Mouse (Mus musculus): ENCODE results near the gene Far1.

Far1 gene

DNA sequence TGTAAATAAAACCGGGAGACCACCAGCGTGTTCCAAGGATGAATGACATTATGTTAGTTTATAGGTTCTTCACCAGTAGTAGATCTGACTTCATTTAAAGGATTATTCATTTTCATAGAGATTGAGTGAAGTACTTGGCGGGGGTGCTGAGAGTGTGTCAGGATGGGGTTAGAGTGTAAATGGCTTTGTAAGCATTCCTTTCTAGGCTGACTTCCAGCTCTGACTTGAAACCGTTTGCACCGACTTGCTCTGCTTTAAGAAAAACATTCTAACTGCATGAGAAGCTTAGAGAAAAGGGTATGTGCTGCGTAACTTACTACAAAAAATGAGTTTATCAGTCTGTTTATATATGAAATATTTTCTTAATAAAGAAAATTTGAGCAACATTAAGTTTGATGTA, 57.5 kb downstream of the Far1 start:
- DNase-seq (ENCODE audit: low spot score in 2 of 2), result no peak

DNA sequence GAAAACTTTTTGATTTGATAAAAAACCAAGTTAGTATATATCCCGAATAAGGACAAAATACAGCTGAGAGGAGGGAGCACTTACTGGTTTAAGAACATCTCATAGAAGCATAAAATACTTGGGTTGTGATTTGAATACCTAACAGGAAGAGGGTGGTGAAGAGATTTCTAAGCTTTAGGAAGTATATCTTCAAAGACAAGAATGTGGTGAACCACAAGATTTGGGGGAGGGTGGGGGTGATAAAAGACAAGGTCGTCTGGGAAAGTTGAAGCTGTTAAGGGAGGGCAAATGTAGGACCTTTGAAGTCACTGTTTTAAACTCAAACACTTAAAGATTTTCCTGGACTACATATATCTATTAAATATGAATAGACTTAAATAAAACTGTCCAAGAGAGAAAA, 59.1 kb downstream of the Far1 start:
- no peak for DNase-seq (ENCODE audit: low spot score in 2 of 2)

DNA sequence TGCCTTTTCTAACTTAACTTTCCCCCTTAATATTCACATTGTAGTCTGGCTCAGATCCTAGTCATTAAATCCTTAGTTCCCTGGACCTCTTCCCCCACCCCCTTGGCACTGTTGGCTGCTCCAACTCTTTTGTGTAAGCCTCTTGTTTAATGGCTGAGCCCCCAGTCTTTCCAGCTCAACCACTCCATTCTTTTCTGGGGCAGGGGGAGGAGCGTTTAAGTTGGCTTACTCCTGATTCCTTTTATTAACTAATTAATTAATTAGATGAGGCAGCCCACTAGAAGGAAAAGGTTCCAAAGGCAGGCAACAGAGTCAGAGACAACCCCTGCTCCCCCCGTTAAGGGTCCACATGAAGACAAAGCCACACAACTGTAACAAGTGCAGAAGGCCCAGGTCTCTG, 68.5 kb downstream of the Far1 start:
- no peak for DNase-seq (ENCODE audit: low spot score in 2 of 2)

DNA sequence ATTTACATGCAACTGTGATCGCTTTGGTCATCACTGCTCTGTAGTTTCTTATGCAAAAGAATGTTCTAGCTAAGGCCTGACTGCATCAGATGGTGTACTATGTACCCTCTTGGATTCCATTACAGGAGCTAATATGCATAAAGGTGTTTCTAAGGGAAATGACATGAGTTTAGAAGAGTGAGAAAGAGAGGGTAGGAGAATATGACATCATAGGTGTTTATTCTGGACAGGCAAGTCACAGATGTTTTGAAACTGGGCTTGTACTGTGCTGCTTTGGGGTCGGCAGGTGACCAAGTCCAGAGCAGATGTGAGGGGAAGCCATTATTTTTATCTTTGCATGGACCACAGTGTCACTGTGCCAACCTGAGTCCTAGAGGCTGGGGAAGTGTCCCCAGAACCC, 75.6 kb downstream of the Far1 start:
- no peak for DNase-seq (ENCODE audit: low spot score in 2 of 2)

DNA sequence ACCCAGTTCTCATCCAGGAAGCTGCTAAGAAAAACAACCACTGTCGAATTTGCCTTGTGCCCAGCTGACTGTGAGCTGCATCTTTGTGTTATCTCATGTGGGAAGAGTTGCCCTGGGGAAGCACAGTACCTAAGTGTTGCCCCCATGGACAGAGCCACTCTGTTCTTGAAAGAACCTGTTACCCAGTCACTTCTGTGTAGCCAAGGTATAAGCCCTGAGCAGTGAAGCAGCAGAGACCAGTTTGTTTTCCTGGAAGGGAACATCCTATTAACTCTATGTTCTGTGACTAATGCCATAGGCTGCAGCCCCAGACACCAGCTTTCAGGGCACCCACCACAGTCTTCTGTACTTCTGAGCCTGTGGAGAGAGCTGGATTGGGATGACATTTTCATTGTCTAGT, 76.7 kb downstream of the Far1 start:
- no peak for DNase-seq (ENCODE audit: low spot score in 2 of 2)

DNA sequence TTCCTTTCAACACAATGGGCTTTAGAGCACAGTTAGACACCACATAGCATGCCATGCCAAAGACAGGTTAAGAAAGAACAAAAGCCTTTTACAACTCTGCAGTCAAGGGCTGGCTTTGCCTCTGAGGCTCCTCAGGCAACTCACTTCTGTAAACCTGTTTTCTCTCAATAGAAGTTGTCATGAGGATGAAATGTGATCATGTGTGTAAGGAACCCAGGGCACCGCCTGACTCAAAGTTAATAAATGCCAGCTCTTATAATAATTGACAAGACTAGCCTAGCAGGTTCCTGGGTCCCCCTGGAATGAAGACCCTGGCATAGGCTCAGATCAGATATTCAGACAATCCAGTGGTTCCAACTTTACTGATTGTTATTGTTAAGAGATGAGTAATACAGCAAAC, 77.5 kb downstream of the Far1 start:
- no peak for DNase-seq (ENCODE audit: low spot score in 2 of 2)

DNA sequence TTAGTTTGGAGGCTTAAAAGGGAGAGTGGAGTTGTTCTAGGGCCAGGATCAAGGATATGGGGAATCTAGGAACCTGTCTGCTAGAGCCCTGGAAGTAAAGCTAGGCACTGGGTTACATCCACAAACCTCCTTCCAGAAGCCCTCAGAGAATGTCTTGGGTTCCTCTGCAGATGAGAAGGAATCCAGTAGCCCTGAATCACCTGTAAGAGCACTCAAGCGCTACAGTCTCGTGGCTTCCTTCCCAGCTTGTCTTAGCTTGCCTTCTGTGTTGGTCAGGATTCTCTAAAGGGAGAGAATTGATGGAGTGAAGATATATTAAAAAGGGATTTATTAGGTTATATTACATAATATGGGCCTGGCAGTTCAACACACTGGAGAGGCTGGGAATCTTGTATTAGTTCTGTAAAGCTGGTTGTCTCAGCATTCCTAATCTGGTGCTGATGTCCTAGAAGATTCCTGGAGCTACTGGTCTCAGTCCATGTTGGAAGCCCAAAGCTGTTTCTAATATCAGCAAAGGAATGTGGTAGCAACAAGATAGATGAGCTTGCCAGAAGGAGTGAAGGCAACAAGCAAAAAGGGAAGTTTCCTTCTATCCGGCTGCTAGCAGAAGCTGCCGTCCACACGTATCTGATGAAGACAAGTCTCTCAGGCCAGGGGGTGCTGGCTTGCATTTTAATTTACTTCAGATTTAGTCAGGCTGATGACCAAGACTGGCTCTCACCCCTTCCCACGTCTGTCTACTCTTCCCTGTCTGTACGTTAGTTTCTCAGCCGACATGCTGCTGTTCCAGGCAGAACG, 78.1 kb downstream of the Far1 start:
- DNase-seq (ENCODE audit: low spot score in 2 of 2), result no peak

DNA sequence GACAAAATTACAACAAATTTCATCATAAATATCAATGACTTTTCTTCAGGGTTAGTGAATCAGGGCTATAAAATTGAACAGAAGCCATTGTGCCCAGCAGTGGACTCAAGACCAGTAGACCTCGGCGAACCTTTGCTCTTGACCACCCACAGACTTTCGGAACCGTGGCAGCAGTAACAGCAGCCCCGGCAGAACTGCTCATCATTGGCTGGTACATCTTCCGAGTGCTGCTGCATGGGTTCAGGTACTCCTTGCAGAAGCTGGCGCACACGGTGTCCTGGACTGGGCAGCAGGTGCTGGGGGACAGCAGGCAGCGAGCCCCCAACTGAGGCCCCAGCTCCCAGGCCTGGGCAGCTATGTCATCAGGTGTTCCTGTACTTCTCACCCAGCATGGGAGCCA, 79.1 kb downstream of the Far1 start:
- DNase-seq (ENCODE audit: low spot score in 2 of 2), result no peak

DNA sequence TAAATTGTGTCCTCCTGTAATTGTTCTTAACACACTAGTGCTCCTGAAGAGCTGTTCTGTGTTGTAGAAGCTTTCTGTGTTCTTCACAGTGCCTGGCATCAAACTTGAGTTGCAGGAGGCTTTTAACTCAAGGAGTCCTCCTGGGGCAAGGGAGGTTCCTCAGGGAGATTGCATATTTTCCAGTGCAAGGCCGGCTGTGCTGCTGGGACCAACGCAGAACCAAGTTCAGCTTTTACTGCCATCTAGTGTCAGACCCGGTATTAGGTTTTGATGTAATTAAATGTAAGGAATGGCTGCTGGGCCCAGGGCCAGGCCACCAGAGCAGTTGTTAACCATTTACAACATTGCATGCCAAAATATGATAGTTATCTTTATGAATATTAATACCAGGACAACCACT, 80.7 kb downstream of the Far1 start:
- peak; percentile 21 to 65 for DNase-seq (ENCODE audit: low spot score in 2 of 2)

DNA sequence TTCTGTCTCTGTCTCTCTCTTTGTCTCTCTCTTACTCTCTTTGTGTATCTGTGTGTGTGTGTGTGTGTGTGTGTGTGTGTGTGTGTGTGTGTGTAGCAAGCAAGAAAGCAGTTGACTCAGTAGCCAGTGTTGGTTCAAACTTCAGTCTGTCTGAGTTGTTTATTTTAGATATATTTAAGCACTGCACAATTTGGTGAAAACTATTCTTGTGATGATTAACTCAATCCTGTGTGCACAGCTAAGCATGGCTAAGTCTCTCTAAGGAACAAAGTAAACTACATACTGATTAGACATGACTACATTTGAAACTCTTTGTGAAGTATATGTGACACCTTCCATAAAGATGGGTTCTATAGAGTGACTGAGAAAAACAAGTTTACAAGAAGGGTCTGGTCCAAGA, 83.6 kb downstream of the Far1 start:
- no peak for DNase-seq (ENCODE audit: low spot score in 2 of 2)

DNA sequence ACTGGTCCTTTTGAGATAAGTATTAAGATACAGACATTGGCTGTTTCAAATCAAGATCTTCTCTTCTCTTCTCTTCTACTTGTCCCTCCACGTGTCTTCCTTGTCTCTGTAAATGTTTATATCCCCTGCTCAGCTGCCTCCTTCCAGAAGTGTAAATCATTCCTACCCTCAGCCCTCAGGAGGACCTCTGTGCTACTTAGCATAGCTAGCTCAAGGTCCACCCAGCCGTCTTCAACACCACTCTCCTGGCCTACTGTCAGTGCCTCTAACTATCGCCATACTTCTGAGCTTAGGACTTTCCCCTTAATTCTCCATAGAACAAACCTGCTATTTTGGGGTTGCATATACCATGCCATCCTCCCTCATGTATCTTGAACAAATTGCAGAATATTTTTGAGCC, 88.2 kb downstream of the Far1 start:
- no peak for DNase-seq (ENCODE audit: low spot score in 2 of 2)

DNA sequence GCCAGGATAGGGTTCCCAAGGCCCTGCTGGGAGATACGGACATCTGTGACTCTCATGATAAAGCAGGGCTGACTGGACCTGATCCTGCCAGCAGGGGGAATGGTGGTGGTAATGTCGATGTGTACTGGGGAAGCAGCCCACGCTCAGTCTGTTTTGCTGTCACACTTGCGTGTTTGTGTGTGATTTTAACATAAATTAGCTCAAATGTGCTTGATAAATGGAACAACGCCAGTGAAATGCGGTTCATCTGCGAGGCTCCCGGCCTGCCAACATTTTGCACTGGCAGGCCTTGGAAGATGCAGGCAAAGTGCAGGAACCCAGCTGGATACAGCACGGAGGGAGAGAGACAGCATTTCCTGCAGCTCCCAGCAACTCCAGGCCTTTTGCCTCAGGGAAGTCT, 94.3 kb downstream of the Far1 start:
- peak; percentile 57 to 76 for DNase-seq (ENCODE audit: low spot score in 2 of 2)

DNA sequence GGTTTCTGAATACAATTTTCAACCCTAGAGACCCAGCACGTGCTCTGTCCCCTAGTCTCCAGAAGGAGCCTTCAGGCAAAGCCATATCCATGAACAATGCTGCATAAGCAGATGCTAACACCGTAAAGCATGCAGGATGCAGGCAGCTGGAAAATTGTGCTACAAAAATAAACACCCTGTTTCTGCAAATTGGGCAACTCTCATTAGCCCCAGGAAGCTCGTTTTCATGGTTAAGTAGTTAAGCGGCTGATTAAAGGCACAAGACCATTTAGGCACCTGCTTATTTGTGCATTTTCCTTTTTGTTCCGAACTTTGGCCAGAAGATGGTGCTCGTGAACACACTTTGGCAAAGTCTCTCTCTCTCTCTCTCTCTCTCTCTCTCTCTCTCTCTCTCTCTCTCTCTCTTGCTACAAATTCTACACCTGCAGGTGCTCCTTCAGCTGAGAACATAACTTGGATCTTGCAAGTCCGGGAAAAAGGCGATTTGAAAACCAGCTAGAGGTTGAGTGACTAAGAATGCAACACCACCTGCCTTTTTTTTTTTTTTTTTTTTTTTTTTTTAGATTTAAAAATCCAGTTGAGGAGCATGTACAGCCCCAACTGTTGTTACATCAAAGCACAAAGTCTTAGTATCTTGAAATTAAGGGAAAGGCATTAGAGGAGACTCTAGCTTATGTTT, 95.5 kb downstream of the Far1 start:
- DNase-seq (ENCODE audit: low spot score in 2 of 2), result peak; percentile 40 to 76

DNA sequence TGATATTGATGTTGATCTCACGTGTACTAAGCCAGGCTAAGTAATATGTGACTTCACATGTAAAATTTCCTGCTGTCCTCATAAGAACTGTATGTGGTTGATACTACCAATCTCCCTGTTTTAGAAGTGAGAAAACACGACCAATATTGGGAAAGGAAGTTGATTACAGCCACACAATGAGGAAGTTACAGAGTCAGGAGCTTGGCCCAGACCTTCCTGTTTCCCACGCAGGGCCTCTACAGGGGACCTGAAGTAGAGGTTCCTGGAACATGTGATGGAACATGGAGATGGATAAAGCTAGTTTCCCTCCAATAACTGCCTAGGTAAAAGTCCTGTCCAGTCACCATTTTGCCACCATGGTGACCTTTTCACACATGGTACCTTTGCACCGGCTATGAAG, 99.0 kb downstream of the Far1 start:
- no peak for DNase-seq (ENCODE audit: low spot score in 2 of 2)

DNA sequence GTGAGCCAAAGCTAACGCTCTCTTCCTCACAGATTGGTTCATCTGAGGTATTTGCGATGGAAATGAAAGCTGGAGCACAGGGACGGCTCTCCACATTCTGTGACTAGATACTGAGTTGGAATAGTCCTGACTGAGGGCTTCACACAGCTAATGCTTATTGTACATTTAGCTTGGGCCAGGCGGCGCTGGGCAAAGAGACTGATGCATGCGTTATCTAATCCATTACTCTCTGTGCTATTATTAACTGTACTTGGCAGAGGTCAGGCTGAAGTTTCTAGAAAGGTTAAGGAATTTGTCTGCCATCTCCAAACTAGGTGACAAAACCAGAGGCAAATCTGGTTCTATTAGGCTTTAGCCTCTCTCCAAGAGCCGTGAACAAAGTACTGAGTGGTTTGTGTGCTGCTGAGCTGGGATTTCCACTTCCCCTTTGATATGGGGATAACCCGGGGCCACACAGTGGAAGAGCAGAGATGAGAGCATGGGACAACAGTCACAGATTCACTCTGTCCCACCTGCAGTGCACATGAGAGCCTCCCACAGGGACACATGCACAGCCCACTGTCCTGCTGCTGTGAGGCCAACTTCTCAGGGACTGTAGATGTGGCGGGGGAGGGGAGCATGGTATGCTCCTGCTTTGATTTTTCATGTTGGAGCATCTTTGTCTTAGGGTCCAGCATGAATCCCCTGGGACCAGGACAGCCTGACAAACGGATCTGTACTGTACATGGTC, 100.7 kb downstream of the Far1 start:
- no peak for DNase-seq (ENCODE audit: low spot score in 2 of 2)

DNA sequence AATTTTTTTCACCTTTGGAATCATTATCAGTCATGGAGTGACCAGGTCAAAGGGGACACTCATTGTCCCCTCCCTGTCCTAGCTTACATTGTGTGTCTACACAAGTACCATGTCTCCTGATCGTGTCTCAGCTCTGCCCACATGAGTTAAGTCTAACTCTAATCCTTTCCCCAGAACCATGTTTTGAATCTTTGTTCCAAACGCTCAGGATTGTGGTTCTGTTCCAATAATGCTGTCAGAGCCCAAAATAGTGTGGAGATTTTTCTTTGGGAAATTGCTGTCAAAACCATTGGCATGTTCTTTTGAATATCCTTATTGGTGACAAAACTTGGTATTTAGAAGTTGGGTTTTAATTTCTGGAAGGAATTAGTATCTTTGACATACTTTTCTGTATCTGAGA, 105.5 kb downstream of the Far1 start:
- peak in 1 of 2 experiments; percentile 16 for DNase-seq (ENCODE audit: low spot score in 2 of 2)

DNA sequence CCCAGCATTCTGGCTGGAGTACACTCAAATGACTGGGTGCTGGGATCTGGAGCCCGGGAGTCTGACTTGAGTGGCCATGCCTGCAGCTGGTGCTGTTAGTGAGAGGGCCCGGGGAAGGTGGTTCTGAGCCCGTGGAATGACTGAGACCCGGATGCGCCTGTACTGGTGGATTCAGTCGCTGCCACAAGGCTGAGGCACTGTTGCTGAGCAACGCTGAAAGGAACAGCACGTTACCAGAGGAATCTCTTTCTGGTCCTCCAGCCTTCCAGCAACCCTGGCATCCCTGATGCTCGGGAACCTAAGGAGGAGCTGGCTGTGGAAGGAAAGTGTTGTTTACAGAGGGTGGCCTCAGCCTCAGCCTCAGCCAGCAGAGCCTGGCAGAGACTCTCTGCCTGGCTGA, 106.1 kb downstream of the Far1 start:
- DNase-seq (ENCODE audit: low spot score in 2 of 2), result peak; percentile 51 to 61
